Mouse (Mus musculus) lung, adult 2 months (tissue): ENCODE measurements around the gene Lsm11. TPM values are rescaled to one million over a fixed set of nuclear protein-coding genes. Genes with fewer than 3 reads are reported as not detected.
A peak's percentile ranks its signal among the peaks of the same experiment; 100 is the strongest.
"Not testable (repeated sequence)": the region's sequence is repeated elsewhere in the genome, so short reads cannot be mapped to it uniquely, and the experiment has no call there.

Experiments used
- DNase-seq: peaks from one replicate; pipeline ENCODE4 v3.0.0; 2022
- H3K4me1 ChIP-seq: fragments of 200-500 bp; 2 replicates; pipeline ENCODE4 v1.6.1; 2011; ENCODE audit warnings: low read length; ENCODE audit not compliant: control insufficient read depth, insufficient read depth
- H3K4me3 ChIP-seq: fragments of 200-500 bp; replicated peaks from 2 replicates; pipeline ENCODE3; 2011; ENCODE audit warnings: low read depth, mild to moderate bottlenecking, control low read depth, low read length; ENCODE audit errors: extremely low read depth
- CTCF ChIP-seq: fragments of 200-500 bp; IDR thresholded peaks from 2 replicates; pipeline ENCODE4 v1.5.1; 2011; ENCODE audit warnings: mild to moderate bottlenecking, low read length, control low read depth; ENCODE audit not compliant: insufficient read depth
- POLR2A ChIP-seq: fragments of 200-500 bp; IDR thresholded peaks from 2 replicates; pipeline ENCODE4 v1.6.1; 2011; ENCODE audit warnings: low read depth, mild to moderate bottlenecking, control low read depth, low read length, borderline replicate concordance; ENCODE audit errors: extremely low read depth
- WGBS: fragments of 180-500 bp; shearing (Covaris S2); methylation state at CpG from one replicate; pipeline ENCODE4 v1.1.7; 2018; 5-methylcytosine and 5-hydroxymethylcytosine counted together
- polyA plus RNA-seq: library from polyadenylated mRNA; depleted of rRNA; stranded (reverse); fragments of >200 nt; gene quantifications from 2 replicates; pipeline ENCODE4 v1.2.3, GENCODE M21; 2012

Lsm11 gene
- polyA plus RNA-seq, 1 experiment: 2.4 TPM

GRCm38 (mm10) chr11:45890423-45890822 lies 54.3 kb downstream of the Lsm11 start:
- no peak for DNase-seq
- TF ChIP-seq POLR2A (no peak), CTCF (no peak)
- H3K4me3 ChIP-seq: no peak overlapping the region
- 84% methylated on average over 20 of the region's 20 CpGs for WGBS
- H3K4me1 ChIP-seq: no peaks in the 10 kb centered on the region

GRCm38 (mm10) chr11:45889981-45890380 lies 54.8 kb downstream of the Lsm11 start:
- WGBS: 87% methylated on average over 3 of the region's 3 CpGs
- no peak for DNase-seq
- Histone ChIP-seq H3K4me3 (no peak overlapping the region), H3K4me1 (no peaks in the 10 kb centered on the region)
- no peak for TF ChIP-seq CTCF
- TF ChIP-seq POLR2A: no peak

GRCm38 (mm10) chr11:45888471-45889030 lies 56.2 kb downstream of the Lsm11 start:
- TF ChIP-seq CTCF (no peak), POLR2A (no peak)
- Histone ChIP-seq H3K4me3 (no peak overlapping the region), H3K4me1 (peaks cover 2% of the 10 kb centered on the region)
- no peak for DNase-seq
- WGBS: 81% methylated on average over 9 of the region's 9 CpGs

GRCm38 (mm10) chr11:45886596-45886995 lies 58.1 kb downstream of the Lsm11 start:
- no peak for TF ChIP-seq POLR2A
- TF ChIP-seq CTCF: no peak
- peaks cover 11% of the 10 kb centered on the region for H3K4me1 ChIP-seq
- DNase-seq: no peak
- 92% methylated on average over 5 of the region's 5 CpGs for WGBS
- H3K4me3 ChIP-seq: no peak overlapping the region

- H3K4me3 ChIP-seq: no peak overlapping the region
- no peak for DNase-seq
- peaks cover 14% of the 10 kb centered on the region for H3K4me1 ChIP-seq
- 85% methylated on average over 5 of the region's 5 CpGs for WGBS
- no peak for TF ChIP-seq CTCF
- no peak for TF ChIP-seq POLR2A
Observed at GRCm38 (mm10) chr11:45885606-45886230, 59.0 kb downstream of the Lsm11 start.

- TF ChIP-seq CTCF (peak; percentile 49), POLR2A (no peak)
- WGBS: 27% methylated on average over 4 of the region's 4 CpGs
- DNase-seq: no peak
- Histone ChIP-seq H3K4me3 (no peak overlapping the region), H3K4me1 (peaks cover 14% of the 10 kb centered on the region)
Observed at GRCm38 (mm10) chr11:45884029-45884428, 60.7 kb downstream of the Lsm11 start.

- Histone ChIP-seq H3K4me3 (no peak overlapping the region), H3K4me1 (peaks cover 15% of the 10 kb centered on the region)
- no peak for DNase-seq
- 26% methylated on average over 8 of the region's 8 CpGs for WGBS
- TF ChIP-seq POLR2A: no peak
- TF ChIP-seq CTCF: no peak
Observed at GRCm38 (mm10) chr11:45883270-45883931, 61.3 kb downstream of the Lsm11 start.

- no peak for DNase-seq
- Histone ChIP-seq H3K4me1 (peaks cover 21% of the 10 kb centered on the region), H3K4me3 (no peak overlapping the region)
- no peak for TF ChIP-seq POLR2A
- no peak for TF ChIP-seq CTCF
- WGBS: 17% methylated on average over 5 of the region's 5 CpGs
Observed at GRCm38 (mm10) chr11:45881683-45882068, 63.1 kb downstream of the Lsm11 start.

GRCm38 (mm10) chr11:45881026-45881682 lies 63.6 kb downstream of the Lsm11 start:
- no peak overlapping the region for H3K4me3 ChIP-seq
- H3K4me1 ChIP-seq: peaks cover 21% of the 10 kb centered on the region
- no peak for DNase-seq
- WGBS: 41% methylated on average over 6 of the region's 6 CpGs
- TF ChIP-seq POLR2A: no peak
- TF ChIP-seq CTCF: no peak

GRCm38 (mm10) chr11:45879366-45879765 lies 65.4 kb downstream of the Lsm11 start:
- not testable (repeated sequence) for H3K4me3 ChIP-seq, DNase-seq
- WGBS: 73% methylated on average over 4 of the region's 4 CpGs
- peaks cover 21% of the 10 kb centered on the region for H3K4me1 ChIP-seq
